Mouse (Mus musculus) gastrocnemius, adult 8-10 months (tissue): ENCODE measurements around the gene Muc2. TPM values are rescaled to one million over a fixed set of nuclear protein-coding genes. Genes with fewer than 3 reads are reported as not detected.
"Not testable (repeated sequence)": the region's sequence is repeated elsewhere in the genome, so short reads cannot be mapped to it uniquely, and the experiment has no call there.

Source experiments
- DNase-seq, 2 experiments: peaks; one replicate each; pipeline ENCODE4 v3.0.0; 2022; ENCODE audit warnings: low spot score in 2 of 2
- total RNA-seq, 4 experiments: library from RNA; stranded (reverse); gene quantifications; 2 replicates each; pipeline ENCODE4 v1.2.4; 2022

Gene Muc2
- total RNA-seq = under 1 TPM in 1 of 4 experiments, not detected in 3; 0.85 TPM

DNA sequence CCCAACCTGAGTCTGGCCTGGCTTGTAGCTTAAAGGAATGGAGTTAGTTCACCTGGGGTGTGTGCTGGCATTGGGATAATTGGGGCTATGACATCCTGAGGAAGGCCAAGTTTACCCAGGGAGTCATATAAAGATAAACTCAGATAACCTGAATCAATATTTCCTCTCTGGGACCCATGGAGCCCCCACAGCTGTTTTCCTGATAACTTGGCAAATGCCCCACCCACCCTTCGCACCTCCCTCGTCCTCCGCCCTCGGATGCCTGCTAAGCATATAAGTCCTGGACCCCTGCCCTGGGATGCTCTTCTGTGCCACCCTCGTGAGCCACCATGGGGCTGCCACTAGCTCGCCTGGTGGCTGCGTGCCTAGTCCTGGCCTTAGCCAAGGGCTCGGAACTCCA is at the start of gene Muc2:
Gene Muc2, plus strand, starts transcription at position 301 of the 400 bp plus-strand sequence.
- no peak for DNase-seq

DNA sequence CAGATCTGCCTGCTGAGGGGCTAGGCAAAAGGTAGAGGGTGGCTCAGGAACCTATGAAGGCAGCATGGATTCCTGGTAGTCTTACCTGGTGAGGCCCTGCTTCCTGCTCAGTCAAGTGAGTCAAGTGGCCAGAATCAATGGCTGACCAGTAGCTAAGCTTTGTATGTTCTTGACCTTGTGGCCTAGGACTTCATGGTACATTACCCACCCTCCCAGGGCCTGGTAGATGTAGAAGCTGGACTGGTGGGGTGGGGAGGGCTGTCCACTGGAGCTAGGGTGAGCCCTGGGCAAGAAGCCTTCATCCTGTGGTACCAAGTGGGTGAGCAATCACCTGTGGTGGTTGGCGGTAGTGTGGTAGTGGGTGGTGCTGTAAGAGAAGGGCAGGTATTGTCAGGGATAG is 47.8 kb upstream of the Muc2 start:
- DNase-seq = no peak

GRCm38 (mm10) chr7:141643160-141643559 is 47.0 kb upstream of the Muc2 start:
- DNase-seq = no peak

- DNase-seq = no peak
Observed at GRCm38 (mm10) chr7:141647083-141647482, 43.1 kb upstream of the Muc2 start.

GRCm38 (mm10) chr7:141647815-141648214 is 42.3 kb upstream of the Muc2 start:
- DNase-seq = no peak

GRCm38 (mm10) chr7:141652191-141652590 is 37.9 kb upstream of the Muc2 start:
- no peak for DNase-seq

DNA sequence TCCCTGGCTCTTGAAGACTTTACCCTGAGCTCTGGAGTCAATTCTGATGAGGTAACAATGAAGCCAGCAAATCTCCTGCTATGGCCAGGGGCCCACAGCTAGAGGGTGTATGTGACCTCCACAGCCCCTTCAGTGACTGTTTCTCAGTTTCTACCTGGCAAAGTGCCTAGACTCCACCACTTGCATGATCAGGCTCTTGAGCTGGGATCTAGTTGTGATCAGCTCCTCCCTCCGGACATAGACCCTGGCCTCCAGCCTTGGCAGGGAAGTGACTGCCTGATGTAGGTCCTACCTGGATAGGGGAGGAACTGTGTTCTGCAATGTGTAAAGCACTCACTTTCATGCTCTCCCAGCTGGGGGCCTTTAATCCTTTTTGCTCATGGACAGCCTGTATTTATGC is 29.8 kb upstream of the Muc2 start:
- no peak for DNase-seq

DNA sequence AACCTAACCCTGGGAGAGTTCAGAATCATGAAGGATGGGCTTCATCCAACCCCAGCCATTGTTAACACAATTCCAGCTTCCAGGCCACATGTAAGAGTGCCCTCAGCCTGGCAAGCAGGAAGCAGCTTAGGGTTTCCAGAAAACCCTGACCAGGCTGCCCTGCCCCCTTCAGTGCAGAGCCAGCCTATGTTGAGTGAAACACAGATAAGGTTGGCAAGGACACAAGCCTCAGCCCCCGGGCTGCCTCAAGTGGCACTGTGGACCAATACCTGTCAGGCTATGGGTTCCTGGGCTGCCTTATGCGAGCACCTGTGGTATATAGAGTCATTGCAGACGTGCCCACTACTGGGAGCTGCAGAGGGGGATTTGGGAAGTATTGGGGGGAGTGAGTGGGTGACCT is 28.7 kb upstream of the Muc2 start:
- DNase-seq = no peak

GRCm38 (mm10) chr7:141662223-141662622 is 27.9 kb upstream of the Muc2 start:
- no peak for DNase-seq

DNA sequence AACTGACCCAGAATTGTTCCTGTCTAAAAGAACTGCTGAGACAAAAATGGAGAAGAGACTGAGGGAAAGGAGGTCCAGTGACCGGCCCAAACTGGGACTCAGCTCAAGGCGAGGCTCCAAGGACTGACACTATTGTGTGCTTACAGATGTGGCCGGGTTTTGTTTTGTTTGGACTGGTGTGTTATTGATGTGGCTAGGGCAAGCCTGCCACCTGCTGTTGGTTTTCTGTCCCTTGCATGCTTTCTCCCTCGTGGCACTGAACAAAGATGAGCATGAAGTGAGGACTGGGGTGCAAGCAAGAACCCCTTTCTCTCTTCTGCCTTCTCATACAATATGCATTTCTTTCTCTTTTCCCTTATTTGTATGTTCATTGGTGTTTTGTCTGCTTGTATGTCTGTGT is 23.9 kb upstream of the Muc2 start:
- no peak for DNase-seq

DNA sequence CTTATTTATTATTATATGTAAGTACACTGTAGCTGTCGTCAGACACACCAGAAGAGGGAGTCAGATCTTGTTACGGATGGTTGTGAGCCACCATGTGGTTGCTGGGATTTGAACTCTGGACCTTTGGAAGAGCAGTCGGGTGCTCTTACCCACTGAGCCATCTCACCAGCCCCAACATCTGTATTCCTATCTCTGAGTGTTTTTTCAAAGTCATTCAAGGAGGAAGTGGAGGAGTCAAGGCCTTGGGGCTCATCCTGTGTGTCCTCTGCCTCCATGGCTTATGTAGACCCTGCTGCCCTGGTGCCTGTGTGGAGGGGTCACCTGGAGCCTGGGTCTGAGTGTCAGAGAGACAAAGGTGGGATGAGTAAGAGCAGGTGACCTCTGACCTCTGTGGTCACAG is 21.0 kb upstream of the Muc2 start:
- not testable (repeated sequence) for DNase-seq

DNA sequence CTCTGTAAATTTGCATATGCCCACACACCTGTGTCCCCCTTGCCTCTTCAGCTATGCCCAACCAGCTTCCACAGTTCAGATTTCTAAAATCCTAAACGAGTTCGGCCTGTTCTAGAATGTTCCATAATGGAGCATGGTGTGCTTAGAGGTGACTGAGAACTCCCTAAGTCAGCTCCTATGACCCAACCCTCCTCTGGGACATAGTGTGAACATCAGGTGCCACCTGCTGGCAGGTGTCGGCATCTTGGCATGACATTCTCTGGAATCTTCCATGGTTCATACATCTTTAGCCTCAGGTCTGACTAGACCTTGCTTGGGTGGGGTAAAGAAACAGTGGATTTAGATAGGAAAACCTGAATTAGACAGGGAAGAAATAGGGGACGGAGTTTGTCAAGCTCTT is 19.1 kb upstream of the Muc2 start:
- DNase-seq = no peak

- DNase-seq = no peak
Observed at GRCm38 (mm10) chr7:141671626-141672291, 18.4 kb upstream of the Muc2 start.

DNA sequence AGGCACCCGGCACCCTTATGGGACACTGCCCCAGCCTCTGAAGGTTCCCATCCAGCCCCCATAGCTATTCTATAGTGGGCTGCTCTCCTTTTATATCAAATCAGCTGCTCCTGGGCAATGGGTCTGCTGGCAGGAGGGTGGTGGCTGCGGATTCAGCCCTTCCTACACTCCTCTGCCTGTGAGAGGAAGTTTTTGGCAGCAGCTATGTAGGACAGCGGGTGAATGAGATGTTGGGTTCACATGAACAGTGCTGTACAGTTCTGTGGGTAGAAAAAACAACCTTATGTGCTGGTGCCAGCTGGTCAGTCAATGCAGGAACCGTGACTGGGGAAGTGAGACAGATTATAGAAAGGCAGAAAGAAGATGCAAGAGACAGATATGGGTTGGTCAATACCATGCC is 11.2 kb upstream of the Muc2 start:
- DNase-seq = no peak

DNA sequence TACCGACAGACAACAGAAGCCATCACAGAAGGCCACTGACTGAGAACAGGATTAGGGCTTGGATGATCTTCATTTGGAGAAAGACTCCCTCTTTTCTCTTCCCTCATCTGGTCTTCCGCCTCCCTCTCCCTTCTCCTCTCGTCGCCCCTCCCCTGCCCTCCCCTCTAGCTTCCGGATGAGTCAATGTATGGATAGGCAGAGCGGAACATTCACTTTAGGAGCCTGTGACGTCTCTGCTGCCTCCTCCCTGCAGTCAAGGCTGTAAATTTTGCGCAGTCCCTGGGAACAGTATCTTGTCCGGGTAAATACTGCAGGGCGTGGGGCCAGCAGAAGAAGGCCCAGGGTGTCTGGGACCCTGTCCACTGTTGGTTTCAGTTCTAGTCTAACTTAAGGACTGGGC is 2.8 kb upstream of the Muc2 start:
- no peak for DNase-seq

DNA sequence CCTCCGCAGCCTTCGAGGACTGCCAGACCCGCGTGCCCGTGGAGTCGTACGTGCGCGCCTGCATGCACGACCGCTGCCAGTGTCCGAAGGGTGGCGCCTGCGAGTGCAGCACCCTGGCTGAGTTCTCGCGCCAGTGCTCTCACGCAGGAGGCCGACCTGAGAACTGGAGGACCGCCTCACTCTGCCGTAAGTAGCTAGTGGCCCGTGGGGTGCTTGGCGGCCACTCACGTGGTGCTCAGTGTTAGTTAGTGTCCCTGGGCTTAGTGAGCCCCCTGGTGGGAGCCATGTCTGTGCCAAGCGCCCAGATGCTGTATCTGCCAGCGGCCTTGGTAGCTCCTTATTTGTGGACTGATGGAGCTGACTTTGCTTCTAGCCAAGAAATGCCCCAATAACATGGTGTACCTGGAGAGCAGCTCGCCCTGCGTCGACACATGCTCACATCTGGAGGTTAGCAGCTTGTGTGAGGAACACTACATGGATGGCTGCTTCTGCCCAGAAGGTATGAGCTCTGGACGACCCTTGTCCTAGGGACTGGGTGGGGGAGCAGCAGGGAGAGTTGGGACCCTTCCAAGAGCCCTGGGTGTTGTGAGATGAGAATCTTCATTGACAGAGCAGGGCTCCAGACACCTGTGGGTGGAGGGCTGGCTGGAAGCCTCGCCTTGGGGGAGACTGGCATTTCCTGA is 3.6 kb downstream of the Muc2 start:
- no peak for DNase-seq

GRCm38 (mm10) chr7:141694274-141694639 is 4.1 kb downstream of the Muc2 start:
- DNase-seq = no peak

- DNase-seq = no peak
Observed at GRCm38 (mm10) chr7:141696538-141696937, 6.4 kb downstream of the Muc2 start.

DNA sequence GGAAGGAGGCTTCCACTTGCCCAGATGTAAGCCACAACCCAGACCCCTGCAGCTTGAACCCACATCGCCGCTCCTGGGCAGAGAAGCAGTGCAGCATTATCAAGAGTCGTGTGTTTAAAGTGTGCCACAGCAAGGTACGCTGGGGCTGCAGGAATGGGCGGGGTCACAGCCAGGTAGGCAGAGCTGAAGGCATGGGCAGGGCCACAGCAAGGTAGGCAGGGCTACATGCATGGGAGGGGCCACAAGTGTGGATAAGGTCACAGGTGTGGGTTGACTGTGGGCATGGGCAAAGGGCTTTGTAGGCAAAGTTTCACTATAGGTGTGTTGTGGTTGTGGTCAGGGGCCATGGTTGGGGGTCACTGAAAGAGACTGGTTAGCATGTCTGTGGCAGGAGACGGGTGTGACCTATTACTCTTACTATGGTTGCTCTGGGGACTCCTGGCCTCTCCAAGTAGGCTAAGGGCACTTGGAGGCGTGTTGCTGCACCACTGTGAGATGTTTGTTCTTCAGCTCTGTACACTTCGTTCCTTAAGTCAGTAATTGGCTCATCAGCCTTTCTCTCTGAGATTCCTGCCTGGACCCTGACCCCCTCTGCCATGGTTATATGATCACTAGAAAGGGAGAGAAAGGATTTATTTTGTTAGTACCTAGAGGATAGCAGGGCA is 9.5 kb downstream of the Muc2 start:
- no peak for DNase-seq

GRCm38 (mm10) chr7:141747451-141748100 is 57.4 kb downstream of the Muc2 start:
- no peak for DNase-seq

GRCm38 (mm10) chr7:141752513-141752912 is 62.4 kb downstream of the Muc2 start:
- DNase-seq = no peak

- DNase-seq = peak; percentile 10 to 12
Observed at GRCm38 (mm10) chr7:141755831-141756230, 65.7 kb downstream of the Muc2 start.
